Mouse (Mus musculus) 3T3-L1 (cell line): ENCODE data around the gene Art4.

ENCODE experiments used
- DNase-seq: peaks from one replicate; pipeline ENCODE4 v3.0.0-alpha.2; 2015; ENCODE audit warnings: low read depth, low spot score

Gene Art4

GRCm38 (mm10) chr6:136866150-136866549, 8.6 kb upstream of the Art4 start:
- no peak for DNase-seq

GRCm38 (mm10) chr6:136865360-136865759, 7.8 kb upstream of the Art4 start:
- DNase-seq: no peak

- DNase-seq: peak; percentile 89
Observed at GRCm38 (mm10) chr6:136861020-136861419, 3.5 kb upstream of the Art4 start.

GRCm38 (mm10) chr6:136858420-136858819, 887 bp upstream of the Art4 start:
- DNase-seq: no peak

- no peak for DNase-seq
Observed at GRCm38 (mm10) chr6:136857873-136858260, 334 bp upstream of the Art4 start.

- no peak for DNase-seq
Observed at GRCm38 (mm10) chr6:136856071-136856636, 1.4 kb downstream of the Art4 start.

GRCm38 (mm10) chr6:136855183-136855582, 2.4 kb downstream of the Art4 start:
- DNase-seq: no peak

- DNase-seq: no peak
Observed at GRCm38 (mm10) chr6:136854361-136854781, 3.2 kb downstream of the Art4 start.

DNA sequence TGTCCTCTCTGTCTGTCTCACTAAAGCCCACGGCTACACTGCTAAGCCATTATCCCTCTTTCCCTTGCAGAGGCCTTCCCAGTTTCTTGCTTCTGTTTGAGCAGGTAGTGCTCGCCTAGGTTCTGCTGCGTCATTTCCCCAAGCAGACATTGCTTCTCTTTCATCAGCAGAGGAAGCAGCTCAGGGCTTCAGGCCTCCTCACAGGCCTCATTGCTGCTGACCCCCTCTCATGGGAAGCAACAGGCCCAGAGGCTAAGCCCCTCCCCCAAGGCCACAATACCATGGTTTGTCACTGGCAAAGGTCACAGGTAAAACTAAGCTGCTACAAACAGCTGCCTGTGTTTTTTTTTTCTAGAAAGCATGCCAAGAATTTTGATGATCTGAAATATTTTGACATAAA, 4.8 kb downstream of the Art4 start:
- DNase-seq: no peak

DNA sequence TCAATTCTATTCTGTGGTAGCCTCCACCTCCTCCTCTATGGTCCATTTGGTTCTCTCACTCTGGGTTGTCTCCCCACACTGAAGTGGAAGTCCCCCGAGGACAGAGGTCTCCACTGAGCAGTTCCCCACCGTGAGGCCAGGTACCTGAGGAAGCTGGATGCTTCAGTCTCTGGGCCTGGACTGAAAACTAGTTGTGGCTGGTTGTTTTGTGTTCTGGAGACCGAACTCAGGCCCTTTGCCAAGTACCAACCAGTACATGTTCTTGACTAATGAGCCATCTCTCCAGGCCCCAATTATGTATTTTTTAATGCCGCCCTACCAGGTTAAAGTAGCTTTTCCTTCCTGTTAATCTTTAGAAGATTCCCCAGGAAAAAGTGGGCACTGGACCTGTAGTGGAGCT, 5.2 kb downstream of the Art4 start:
- no peak for DNase-seq

- DNase-seq: no peak
Observed at GRCm38 (mm10) chr6:136850267-136850666, 7.3 kb downstream of the Art4 start.

GRCm38 (mm10) chr6:136848971-136849370, 8.6 kb downstream of the Art4 start:
- no peak for DNase-seq

GRCm38 (mm10) chr6:136848399-136848798, 9.1 kb downstream of the Art4 start:
- no peak for DNase-seq

- DNase-seq: peak; percentile 56
Observed at GRCm38 (mm10) chr6:136847790-136848189, 9.7 kb downstream of the Art4 start.

GRCm38 (mm10) chr6:136847267-136847666, 10.3 kb downstream of the Art4 start:
- DNase-seq: no peak

DNA sequence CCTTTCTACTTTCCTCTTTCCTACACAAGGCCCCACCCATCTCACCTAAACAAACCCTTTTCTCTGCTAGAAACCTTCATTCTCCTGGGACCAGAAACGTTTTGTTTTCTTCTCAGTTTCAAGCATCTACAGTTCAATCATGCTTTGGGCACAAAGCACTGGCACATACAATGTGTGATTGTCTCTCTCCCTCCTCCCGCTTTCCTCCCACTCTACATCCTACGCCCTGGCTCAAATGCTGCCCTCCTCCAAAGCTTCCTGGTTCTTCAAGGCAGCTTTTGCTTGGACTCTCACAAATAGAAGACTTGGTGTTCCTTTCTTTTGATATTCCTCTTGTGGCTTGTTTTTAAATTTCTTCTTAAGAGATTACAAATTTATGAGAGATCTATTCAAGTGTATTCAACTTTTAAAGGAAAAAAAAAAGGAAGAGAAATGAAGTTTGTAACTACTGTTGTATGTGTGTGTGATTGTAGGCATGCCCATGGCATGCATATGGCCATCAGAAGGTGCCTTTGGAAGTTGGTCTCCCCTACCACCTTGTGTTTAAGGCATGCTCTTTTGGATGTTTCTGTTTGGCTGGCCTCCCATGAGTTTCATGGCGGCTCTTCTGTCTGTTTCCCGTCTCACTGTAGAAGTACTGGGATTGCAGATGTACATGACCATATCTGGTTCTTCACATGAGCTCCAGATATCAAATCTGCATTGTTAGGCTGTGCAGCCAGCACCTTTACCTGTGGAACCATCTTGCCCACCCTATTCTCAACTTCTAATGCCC, 11.6 kb downstream of the Art4 start:
- no peak for DNase-seq

DNA sequence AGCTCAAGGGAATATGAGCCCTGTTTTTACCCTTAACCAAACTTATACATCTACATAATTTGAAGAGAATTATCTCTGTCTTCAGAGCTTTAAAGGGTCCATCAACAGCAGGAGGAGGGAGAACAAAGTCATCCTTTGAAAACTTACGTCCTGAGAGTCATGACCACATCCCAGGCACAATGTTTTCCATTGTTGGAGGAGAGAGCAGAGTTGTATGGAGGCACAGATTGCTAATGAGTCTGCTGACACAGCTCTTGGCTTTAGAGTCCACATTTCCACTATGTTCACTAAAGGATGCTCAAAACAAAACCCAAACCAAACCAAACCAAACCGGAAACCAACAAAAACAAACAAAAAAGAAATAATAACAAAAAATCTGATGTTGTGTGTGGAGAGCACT, 12.6 kb downstream of the Art4 start:
- no peak for DNase-seq

DNA sequence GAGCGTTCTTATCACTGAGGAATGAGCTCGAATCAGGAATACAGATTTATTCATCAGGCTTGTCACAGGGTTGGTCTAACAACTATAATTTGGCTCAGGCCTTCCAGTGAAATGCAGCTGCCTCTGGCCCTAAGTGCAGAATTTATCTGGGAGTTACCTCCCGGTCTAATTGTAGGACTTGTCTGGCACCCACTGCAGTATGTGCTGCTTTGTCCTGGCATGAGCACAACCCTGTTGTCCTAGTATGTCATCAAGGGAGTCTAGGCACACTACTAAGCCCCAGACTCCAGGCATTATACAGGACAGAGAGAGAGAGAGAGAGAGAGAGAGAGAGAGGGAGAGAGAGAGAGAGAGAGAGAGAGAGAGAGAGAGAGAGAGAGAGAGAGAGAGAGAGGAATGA, 20.2 kb downstream of the Art4 start:
- no peak for DNase-seq

DNA sequence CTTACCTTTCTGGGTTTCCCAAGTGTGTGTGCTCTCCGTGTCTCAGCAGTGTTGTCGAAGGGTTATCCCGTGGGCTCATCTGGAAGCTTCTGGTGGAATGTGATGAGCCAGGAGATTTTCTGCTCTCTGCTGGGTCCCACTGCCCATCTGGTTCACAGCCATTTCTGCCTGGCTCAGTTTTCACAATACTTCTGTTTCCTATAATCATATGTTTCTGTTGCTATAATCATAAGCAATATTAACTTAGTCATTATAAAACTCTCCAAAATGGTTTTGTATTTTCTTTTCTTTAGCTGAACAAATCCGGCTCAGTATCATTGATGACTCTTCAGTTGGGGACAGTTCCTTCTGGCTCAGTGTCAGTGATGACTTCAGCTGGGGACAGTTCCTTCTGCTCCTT, 22.2 kb downstream of the Art4 start, which contains the start of gene Smco3:
Smco3 (minus strand) TSS at position 101 of the 400 bp plus-strand sequence.
- no peak for DNase-seq

DNA sequence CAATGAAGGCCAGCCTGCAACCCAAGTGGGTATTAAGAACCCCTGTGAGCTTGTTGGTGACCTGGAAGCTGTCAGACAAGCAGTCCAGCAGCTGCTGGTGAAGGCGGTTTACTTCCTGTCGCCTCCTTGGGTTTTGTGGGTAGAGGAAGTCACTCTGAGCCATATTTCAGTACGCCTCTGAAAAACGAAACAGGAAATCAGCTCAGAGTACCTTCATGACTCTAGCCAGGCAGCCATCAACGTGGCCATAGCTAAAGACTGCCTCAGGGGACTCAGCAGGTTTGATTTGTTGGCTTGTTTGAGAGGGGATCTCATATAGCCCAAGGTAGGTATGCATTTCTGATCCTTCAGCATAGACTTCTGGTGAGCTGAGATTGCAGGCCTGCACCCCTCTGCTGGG, 25.8 kb downstream of the Art4 start:
- DNase-seq: no peak

- no peak for DNase-seq
Observed at GRCm38 (mm10) chr6:136828681-136829080, 28.9 kb downstream of the Art4 start.

DNA sequence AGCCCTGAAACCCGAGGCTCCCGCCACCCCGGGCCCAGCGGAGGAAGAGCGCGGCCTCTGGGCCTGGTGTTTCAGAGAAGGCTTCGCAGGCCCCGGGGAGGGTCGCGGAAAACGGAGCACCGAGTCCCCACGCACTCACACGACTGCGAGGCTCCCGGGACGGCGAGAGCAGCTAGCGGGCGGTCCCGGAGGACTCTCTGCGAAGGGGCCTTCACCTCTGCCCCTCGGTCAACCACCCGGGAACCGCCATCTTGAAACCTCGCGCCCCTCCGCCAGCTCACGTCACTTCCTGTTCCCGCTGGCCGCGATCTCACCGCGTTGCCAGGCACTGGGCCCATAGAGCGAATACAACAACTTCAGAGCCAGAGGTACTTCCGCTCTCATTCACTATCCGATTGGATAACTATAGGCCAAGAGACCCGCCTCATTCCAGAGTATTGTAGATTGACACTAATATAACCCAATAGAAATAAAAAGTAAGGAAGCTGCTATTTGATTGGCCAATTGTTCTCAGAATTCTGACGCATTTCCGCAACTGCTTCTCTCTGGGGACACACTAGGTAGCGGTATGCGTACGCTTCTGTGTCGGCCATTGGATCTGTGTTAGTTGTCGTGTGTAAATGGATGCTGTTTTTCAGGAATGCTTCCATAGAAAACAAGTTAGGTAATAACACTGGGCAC, 29.5 kb downstream of the Art4 start, which contains the start of gene Wbp11:
Wbp11 (minus strand) TSS at position 353 of the 681 bp plus-strand sequence.
- DNase-seq: peak; percentile 99

GRCm38 (mm10) chr6:136827516-136827880, 30.0 kb downstream of the Art4 start, which contains the start of gene BC049715:
Gene BC049715 (plus strand): TSS chr6:136827626.
- DNase-seq: peak; percentile 61
